Mouse (Mus musculus): Measurements from ENCODE around the gene Dip2c. TPM values are rescaled to one million over a fixed set of nuclear protein-coding genes. Genes with fewer than 3 reads are reported as not detected.

Gene Dip2c
- total and polyA plus RNA-seq, 3 experiments = not detected

GRCm38 (mm10) chr13:9562921-9563320 lies 286.6 kb downstream of the Dip2c start:
- Histone ChIP-seq H3K4me3 (ENCODE audit: control insufficient read depth in 1 of 2, insufficient read depth in 1 of 2, low read depth in 2 of 2, low read length in 2 of 2) (no peak overlapping the region), H3K4me1 (ENCODE audit: control insufficient read depth in 1 of 2, insufficient read depth in 2 of 2, low read length in 2 of 2) (no peaks in the 10 kb centered on the region)
- TF ChIP-seq NRF1 (IDR thresholded peaks at IDR 0.05; ENCODE audit: insufficient read depth, low read depth, low read length, poor library complexity, severe bottlenecking) (no peak), RAD21 (IDR thresholded peaks at IDR 0.05; ENCODE audit: low read depth, low read length) (peak; percentile 49), ZC3H11A (IDR thresholded peaks at IDR 0.05; ENCODE audit: low read depth, low read length) (peak; percentile 29; the same call in 1 of the 2 replicates), SMC3 (IDR thresholded peaks at IDR 0.05; ENCODE audit: low read depth, low read length) (peak; percentile 75), POLR2A (IDR thresholded peaks at IDR 0.05; ENCODE audit: control insufficient read depth in 1 of 2, insufficient read depth in 1 of 2, low read depth in 1 of 2, low read length in 2 of 2, poor library complexity in 1 of 2) (no peak), GABPA (IDR thresholded peaks at IDR 0.05; ENCODE audit: low read depth, low read length) (no peak), CTCF (IDR thresholded peaks at IDR 0.05 in 2 of 3, conservative IDR thresholded peaks at IDR 0.05 in 1 of 3; ENCODE audit: control insufficient read depth in 1 of 3, insufficient read depth in 1 of 3, low read depth in 2 of 3, low read length in 3 of 3, poor library complexity in 1 of 3, severe bottlenecking in 1 of 3) (peak; percentile 64 to 74 (median 72)), MYC (IDR thresholded peaks at IDR 0.05; ENCODE audit: low read depth, low read length) (no peak), MAX (IDR thresholded peaks at IDR 0.05; ENCODE audit: low read length) (no peak), ETS1 (IDR thresholded peaks at IDR 0.05; ENCODE audit: low read depth, low read length) (no peak), POLR2AphosphoS2 (IDR thresholded peaks at IDR 0.05; ENCODE audit: low read length) (no peak), HCFC1 (IDR thresholded peaks at IDR 0.05; ENCODE audit: low read depth, low read length) (no peak), TBP (IDR thresholded peaks at IDR 0.05; ENCODE audit: low read depth, low read length) (no peak), POLR2AphosphoS5 (IDR thresholded peaks at IDR 0.05; ENCODE audit: borderline replicate concordance, low read depth, low read length) (no peak), SIN3A (IDR thresholded peaks at IDR 0.05; ENCODE audit: low read length) (no peak), UBTF (IDR thresholded peaks at IDR 0.05; ENCODE audit: borderline replicate concordance, insufficient read depth, low read depth, low read length) (no peak), KAT2A (conservative IDR thresholded peaks at IDR 0.05; ENCODE audit: low read depth, low read length) (no peak), ZMIZ1 (IDR thresholded peaks at IDR 0.05; ENCODE audit: low read depth, low read length) (no peak), MAZ (IDR thresholded peaks at IDR 0.05; ENCODE audit: low read depth, low read length) (no peak), CHD2 (IDR thresholded peaks at IDR 0.05; ENCODE audit: low read length) (no peak)

GRCm38 (mm10) chr13:9568852-9569251 lies 292.5 kb downstream of the Dip2c start:
- Histone ChIP-seq H3K9me3 (replicated peaks; ENCODE audit: insufficient read depth, low read length) (no peaks in the 10 kb centered on the region), H3K9ac (ENCODE audit: control insufficient read depth, low read depth, low read length, poor library complexity, severe bottlenecking) (no peak overlapping the region), H3K4me3 (ENCODE audit: control insufficient read depth in 1 of 2, insufficient read depth in 1 of 2, low read depth in 2 of 2, low read length in 2 of 2) (no peak overlapping the region), H3K27me3 (ENCODE audit: control insufficient read depth in 1 of 2, insufficient read depth in 2 of 2, low read length in 2 of 2) (no peaks in the 10 kb centered on the region; a peak in 1 of 4 replicates), H3K36me3 (ENCODE audit: control insufficient read depth in 1 of 2, insufficient read depth in 2 of 2, low read length in 2 of 2) (no peaks in the 10 kb centered on the region), H3K4me1 (ENCODE audit: control insufficient read depth in 1 of 2, insufficient read depth in 2 of 2, low read length in 2 of 2) (no peaks in the 10 kb centered on the region), H3K79me2 (ENCODE audit: control insufficient read depth, insufficient read depth, low read length, poor library complexity) (no peaks in the 10 kb centered on the region), H3K27ac (ENCODE audit: control insufficient read depth, low read depth, low read length) (no peak overlapping the region)
- TF ChIP-seq NRF1 (IDR thresholded peaks at IDR 0.05; ENCODE audit: insufficient read depth, low read depth, low read length, poor library complexity, severe bottlenecking) (no peak), POLR2AphosphoS5 (IDR thresholded peaks at IDR 0.05; ENCODE audit: borderline replicate concordance, low read depth, low read length) (no peak), ETS1 (IDR thresholded peaks at IDR 0.05; ENCODE audit: low read depth, low read length) (no peak), MEF2A (IDR thresholded peaks at IDR 0.05; ENCODE audit: extremely low read depth, insufficient replicate concordance, low read depth, low read length, poor library complexity, severe bottlenecking) (no peak)
- DNase-seq (ENCODE audit: low read depth, low spot score) = no peak

More at GRCm38 (mm10) chr13:9562921-9563320, 286.6 kb downstream of the Dip2c start:
- no peaks in the 10 kb centered on the region for H3K36me3 ChIP-seq (ENCODE audit: control insufficient read depth in 1 of 2, insufficient read depth in 2 of 2, low read length in 2 of 2)
- DNase-seq (ENCODE audit: low read depth, low spot score) = peak; percentile 60
- no peaks in the 10 kb centered on the region for H3K27me3 ChIP-seq (ENCODE audit: control insufficient read depth in 1 of 2, insufficient read depth in 2 of 2, low read length in 2 of 2)
- no peak overlapping the region for H3K27ac ChIP-seq (ENCODE audit: control insufficient read depth, low read depth, low read length)
- no peaks in the 10 kb centered on the region for H3K9me3 ChIP-seq (replicated peaks; ENCODE audit: insufficient read depth, low read length)
- H3K79me2 ChIP-seq (ENCODE audit: control insufficient read depth, insufficient read depth, low read length, poor library complexity) = no peaks in the 10 kb centered on the region
- no peak overlapping the region for H3K9ac ChIP-seq (ENCODE audit: control insufficient read depth, low read depth, low read length, poor library complexity, severe bottlenecking)
